Mouse (Mus musculus) brown adipose tissue, adult 24 weeks (tissue): ENCODE measurements at regions not wholly inside any gene's neighbourhood (a gene's known extent, or its start where the extent isn't known, plus 50 kb on each side); places are given as distances from the start of the nearest gene placed in this dataset.
A peak's percentile ranks its signal among the peaks of the same experiment; 100 is the strongest.

Experiments used
- H3K27ac ChIP-seq: fragments of 200-500 bp; replicated peaks from 2 replicates; pipeline ENCODE4 v1.5.1; 2012; ENCODE audit warnings: low read depth, mild to moderate bottlenecking, low read length
- H3K4me1 ChIP-seq: fragments of 200-500 bp; 2 replicates; pipeline ENCODE4 v1.6.1; 2012; ENCODE audit warnings: low read length, mixed read lengths; ENCODE audit not compliant: control insufficient read depth, insufficient read depth, insufficient read length
- H3K4me3 ChIP-seq: fragments of 200-500 bp; 2 replicates; pipeline ENCODE4 v1.5.1; 2012; ENCODE audit warnings: low read depth, mild to moderate bottlenecking, low read length, moderate library complexity; ENCODE audit not compliant: insufficient read depth

DNA sequence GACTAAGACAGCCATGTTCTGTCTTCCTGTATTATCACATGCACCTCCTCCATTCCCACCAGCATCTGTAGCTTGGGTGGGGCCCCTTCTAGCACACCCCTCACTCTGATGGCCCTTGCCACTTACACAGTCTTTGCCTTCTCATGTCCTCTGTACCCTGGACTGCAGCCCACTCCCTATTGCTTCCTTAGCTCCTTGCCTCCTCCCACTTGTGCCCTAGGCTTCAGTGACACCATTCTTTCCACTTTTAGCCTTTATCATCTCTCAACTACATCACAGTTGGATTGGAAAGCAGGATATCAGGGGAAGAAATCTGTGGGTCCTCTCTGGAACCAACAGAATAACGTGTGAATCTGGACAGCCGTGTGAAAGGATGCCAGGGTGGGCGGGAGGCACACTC lies 100.4 kb upstream of the Cops8 start:
- Histone ChIP-seq H3K4me1 (no peaks in the 10 kb centered on the region), H3K27ac (no peak overlapping the region), H3K4me3 (no peak overlapping the region)

DNA sequence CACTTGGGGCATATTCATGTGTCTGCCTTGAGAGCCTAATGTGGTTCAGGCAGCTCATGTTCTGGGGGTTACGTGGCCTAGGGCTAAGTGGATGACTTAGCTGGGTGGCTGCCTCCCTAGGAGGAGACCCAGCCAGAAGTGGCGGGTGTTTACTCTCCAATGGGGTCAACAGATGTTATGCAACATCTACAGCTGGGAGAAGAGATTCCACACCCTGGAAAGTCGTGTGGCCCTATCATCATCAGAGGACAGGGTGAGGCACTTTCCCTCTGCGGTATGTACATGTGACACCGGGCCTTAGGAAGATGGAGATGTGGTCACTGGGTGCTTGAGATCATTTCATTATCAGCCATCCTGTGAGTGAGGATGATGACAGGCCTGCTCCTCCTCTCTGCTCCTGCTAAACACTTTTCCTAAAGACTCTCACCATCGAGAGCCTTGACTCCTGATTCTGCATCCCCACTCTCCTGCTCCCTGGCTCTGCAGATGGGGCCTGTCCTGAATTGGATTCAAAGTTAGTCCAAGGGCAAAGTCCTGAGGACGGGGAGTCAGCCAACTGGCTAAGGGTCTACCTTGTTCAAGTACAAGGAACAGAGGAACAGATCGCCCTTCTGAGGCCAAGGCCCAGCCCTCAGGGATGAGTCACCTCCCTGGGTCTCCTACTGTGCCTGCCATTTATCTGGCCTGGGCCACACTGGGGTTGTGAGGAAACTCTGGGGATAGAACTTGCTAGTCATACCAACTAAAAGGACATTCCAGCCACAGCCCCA lies 99.8 kb upstream of the Cops8 start:
- H3K4me3 ChIP-seq: no peak overlapping the region
- peak overlapping the region; percentile 14; the same call in 1 of the 2 replicates for H3K27ac ChIP-seq
- H3K4me1 ChIP-seq: no peaks in the 10 kb centered on the region

DNA sequence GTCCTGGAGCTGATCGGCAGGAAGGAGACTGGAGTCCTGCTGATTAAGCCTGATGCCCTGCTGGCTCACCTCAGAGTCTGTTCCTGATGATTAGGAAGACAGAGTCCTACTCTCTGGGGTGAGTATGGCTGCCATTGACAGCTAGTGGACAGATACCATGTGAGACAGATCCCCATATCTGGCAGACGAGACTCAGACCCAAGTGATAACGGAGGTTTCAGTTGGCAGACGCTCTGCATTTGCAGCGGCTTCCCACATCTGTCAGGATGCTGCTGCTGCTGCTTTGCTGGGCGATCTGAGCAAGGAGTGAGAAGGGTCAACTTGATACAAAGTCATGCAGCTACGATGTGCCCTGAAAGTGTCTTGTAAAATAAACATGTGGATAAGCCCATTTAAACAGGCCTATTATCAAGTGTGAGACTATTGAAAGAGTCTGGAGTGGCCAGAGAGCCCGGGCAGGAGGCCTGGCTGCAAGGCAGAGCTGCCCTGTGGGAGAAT lies 98.1 kb upstream of the Cops8 start:
- Histone ChIP-seq H3K4me3 (no peak overlapping the region), H3K4me1 (no peaks in the 10 kb centered on the region), H3K27ac (no peak overlapping the region)

DNA sequence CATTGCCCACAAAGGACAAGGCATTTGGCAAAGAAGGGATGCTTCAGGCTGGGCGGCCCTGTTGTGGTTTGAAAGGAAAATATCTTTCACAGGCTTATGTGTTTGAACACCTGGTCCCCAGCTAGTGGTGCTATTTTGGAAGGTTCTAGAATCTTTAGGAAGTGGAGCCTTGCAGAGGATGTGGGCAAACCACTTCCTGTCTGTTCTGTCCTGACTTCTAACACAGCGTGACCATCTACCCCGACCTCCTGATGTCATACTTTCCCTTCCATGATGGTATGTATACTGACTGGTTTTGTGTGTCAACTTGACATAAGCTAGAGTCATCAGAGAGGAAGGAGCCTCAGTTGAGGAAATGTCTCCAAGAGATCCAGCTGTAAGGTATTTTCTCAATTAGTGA lies 97.2 kb upstream of the Cops8 start:
- Histone ChIP-seq H3K4me1 (no peaks in the 10 kb centered on the region), H3K27ac (no peak overlapping the region), H3K4me3 (no peak overlapping the region)

DNA sequence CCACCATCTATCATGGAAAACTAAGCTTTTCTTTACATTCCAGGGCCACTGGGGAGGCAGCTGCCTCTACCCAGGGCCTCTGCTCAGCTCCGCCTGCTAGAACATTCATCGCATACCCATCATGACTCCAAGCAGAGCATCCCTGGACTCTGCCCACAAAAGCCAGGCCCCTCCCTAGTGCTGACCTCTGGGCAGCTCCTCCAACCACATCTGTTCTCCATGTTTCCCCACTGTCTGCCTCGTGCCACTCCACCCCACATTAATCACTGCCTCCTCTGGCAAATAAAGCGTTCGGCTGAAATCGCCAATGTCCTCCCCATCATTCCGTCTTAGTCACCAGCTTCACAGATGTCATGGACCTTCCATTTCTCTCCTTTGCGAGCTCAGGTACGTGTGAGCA lies 96.2 kb upstream of the Cops8 start:
- H3K4me1 ChIP-seq: no peaks in the 10 kb centered on the region
- H3K4me3 ChIP-seq: no peak overlapping the region
- no peak overlapping the region for H3K27ac ChIP-seq

DNA sequence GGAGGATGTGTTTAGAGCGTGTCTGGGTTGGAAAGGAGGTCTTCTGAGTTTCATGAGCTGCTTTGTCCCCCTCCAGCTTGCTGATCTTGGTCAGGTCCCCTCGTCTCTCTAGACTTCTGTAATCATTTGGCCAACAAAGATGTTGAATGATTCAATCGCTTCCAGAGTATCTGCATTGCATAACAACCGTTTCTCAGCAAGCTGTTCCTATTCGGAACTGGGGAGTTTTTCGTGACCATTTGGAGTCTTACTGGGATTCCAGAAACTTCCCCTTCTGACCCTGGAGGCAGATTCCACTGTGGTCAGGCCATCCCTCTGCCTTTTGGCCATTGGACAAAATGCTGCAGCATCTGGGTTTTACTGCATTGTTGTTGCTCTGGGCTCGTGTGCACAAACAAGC lies 93.4 kb upstream of the Cops8 start:
- no peaks in the 10 kb centered on the region for H3K4me1 ChIP-seq
- no peak overlapping the region for H3K4me3 ChIP-seq
- 0 out of 2 replicates have a peak overlapping the region, but pooled peaks have one; percentile 19 for H3K27ac ChIP-seq

DNA sequence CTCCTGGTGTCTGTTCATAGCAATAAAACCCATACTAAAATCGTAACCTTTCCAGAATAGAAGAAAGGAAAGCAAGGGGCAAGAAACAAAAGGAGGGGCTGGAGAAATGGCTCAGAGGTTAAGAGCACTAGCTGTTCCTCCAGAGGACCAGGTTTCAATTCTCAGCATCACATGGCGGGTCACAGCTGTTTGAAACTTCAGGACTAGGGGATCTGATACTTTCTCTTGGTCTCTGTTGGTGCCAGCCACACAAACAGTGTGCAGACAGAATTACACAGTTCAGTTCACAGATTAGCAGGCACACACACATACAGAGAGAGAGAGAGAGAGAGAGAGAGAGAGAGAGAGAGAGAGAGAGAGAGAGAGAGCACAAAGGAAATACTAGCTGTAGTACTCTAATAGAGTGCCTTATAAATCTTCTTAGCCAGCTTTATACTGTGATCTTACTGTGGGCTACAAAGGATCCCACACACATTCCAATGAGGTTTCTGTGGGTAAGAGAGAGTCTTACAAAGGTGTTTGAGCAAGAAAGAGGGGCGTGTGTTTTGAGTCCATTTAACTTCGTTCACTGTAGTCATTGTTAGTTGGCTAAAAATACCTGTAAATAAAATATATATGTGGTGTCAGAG lies 89.2 kb upstream of the Cops8 start:
- Histone ChIP-seq H3K27ac (no peak overlapping the region), H3K4me1 (no peaks in the 10 kb centered on the region), H3K4me3 (no peak overlapping the region)

DNA sequence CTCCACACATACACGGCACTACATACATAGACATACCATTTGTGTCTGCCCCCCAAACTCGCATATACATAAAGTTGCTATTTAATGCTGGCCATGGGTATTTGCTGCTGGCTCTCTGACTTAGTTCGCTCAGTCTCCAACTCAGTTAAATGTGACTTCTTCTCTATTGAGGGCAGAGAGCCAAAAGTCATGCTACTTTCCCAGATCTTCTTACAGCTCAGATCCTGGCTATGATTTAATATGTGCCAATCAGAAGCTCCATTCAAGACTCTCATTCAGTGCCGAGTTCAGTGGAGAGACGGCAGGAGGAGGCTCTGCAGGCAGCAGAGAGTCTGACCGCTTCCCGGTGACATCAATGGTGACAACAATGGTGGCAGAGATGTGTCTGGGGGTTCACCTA lies 88.6 kb upstream of the Cops8 start:
- Histone ChIP-seq H3K4me1 (no peaks in the 10 kb centered on the region), H3K4me3 (no peak overlapping the region), H3K27ac (no peak overlapping the region)

DNA sequence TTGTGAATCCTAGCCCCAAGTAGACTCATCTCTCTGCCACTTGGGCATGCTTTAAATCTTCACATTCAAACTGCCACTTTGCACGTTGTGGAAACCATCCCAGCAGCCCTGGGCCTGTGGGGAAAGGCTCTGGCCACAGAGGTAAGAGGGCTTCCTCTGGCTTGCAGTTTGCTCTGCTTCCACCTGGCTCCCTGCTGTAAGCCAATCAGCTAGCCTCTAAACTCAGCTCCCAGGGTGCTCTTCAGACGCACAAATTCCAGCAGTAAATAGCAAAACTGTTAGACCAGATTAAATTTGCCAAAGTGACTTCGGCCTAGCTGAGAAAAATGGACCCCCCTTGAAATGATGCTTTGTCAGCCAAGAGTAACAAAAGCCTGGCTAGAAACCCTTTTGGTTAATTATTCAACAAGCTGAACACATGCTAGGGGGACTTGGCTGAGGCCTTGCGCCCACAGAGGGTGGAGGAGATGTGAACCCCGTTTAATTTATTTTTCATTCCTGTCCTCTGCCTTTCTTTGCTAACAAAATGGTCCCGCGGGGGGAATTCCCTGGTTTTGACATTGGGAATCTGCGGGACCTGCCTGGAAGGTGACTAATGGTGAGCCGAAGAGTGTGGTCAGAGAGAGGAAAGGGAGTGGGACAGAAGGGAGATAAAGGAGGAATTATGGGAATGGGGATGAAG lies 84.1 kb upstream of the Cops8 start:
- Histone ChIP-seq H3K27ac (no peak overlapping the region), H3K4me3 (no peak overlapping the region), H3K4me1 (no peaks in the 10 kb centered on the region)

DNA sequence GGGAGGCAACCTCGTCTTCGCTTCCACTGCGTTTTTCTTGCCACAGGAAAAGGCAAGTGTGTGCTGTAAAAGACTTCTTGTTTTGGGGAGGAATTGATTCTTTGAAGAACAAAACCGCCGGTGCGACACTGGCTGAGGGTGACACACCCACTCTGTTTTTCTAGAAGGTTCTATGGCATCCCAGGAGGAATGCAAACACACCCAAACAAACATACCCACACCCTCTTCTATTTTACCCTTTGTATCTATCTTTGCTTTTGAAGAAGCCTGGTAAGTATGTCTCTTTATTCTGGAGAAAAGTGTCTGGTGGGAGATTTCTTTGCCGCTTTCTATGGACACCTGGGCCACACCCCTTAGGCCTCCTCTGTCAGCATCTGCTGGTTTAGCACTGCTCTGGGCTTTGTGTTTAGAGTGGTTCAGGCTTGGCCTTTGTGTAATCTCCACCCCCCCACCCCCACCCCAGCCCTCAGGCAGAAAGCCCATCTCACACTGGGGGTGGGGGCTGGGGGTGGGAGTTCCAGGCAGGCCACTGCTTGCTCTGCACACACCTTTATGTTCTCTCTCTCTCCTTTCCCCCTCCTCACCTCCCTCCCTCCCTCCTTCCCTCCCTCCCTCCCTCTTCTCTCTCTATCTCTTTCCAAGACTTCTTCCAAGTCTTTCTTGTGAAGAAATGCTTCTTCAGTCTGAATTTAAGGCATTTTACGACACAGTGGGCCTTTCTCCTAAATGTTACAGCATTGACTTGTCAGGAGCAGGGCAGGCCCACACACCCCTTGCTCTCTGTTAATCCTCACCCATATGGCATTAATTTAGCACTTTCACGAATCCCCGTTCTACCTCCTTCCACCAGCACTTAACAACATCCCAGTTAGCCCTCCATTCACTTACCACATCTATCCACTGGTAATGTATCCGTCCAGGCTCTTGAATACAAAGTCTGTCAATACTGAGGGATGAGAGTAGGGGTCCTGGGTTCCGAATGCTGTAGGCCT lies 83.2 kb upstream of the Cops8 start:
- Histone ChIP-seq H3K27ac (no peak overlapping the region), H3K4me1 (no peaks in the 10 kb centered on the region), H3K4me3 (no peak overlapping the region)

DNA sequence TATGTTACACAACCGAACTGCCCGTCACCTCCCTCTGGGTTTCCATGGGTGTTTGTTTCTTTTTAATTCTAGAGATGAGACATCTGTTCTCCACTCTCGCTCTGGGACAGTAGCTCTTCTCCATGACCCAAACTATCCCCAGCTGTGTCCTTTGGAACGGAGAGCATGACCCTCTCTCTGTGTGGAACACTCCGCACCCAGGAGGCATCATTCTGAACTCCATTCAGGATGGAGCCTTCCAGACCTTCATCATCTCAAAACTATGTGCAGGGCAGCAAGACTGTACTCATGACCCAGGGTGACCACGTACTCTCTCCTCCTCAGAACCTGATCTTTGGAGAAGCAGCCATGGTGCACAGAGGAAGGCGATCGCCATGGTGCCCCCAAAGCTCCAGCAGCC lies 80.5 kb upstream of the Cops8 start:
- no peak overlapping the region for H3K27ac ChIP-seq

DNA sequence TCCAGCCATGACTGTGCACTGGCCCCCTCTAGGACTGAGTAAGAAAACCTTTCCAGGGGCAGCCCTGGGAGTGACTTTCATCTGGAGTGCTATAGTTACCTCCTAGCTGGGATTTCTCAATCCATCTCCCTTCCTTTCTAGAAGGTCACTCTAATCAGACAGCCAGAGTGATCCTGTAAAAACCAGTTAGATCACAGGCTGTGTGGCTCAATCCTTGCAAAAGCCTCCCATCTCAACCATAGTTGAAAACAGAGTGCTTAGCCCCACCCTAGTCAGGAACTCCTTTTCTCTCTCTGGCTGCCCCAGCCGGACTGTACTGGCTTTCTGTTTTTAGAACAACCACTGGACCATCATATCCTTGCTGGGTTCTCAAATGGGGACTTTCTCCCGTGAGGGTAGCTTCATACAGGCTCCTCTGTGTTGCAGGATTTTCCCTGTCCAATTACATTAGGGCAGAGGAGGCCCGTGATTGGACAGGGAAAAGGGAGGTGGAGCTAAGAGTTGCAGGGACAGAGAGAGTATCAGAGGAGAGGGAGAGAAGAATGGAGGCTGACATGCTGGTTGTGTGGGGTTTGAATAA lies 78.0 kb upstream of the Cops8 start:
- H3K4me3 ChIP-seq: no peak overlapping the region
- no peak overlapping the region; the same call in 1 of the 2 replicates for H3K27ac ChIP-seq
- H3K4me1 ChIP-seq: no peaks in the 10 kb centered on the region

More for the DNA sequence above, 80.5 kb upstream of the Cops8 start:
- no peak overlapping the region for H3K4me3 ChIP-seq
- H3K4me1 ChIP-seq: no peaks in the 10 kb centered on the region

DNA sequence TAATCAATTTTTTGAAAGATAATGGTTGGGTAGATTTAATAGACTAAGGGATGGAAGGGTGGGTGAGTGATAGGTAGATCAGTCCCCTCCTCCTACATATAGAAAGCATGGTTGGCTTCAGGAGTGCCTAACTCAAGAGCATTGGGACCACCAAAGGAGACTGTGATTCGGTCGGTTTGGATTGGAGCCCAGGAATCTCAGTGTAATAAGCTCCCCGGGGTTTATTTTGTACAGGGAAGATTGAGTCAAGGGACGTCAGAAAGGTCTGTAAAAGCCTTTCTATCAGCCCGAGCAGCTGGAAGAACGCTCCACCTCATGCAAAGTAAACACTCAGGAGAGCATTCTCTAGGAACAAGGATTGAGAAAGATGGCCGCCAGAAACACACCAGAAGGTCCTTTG lies 76.5 kb upstream of the Cops8 start:
- H3K27ac ChIP-seq: no peak overlapping the region
- no peaks in the 10 kb centered on the region for H3K4me1 ChIP-seq
- H3K4me3 ChIP-seq: no peak overlapping the region

DNA sequence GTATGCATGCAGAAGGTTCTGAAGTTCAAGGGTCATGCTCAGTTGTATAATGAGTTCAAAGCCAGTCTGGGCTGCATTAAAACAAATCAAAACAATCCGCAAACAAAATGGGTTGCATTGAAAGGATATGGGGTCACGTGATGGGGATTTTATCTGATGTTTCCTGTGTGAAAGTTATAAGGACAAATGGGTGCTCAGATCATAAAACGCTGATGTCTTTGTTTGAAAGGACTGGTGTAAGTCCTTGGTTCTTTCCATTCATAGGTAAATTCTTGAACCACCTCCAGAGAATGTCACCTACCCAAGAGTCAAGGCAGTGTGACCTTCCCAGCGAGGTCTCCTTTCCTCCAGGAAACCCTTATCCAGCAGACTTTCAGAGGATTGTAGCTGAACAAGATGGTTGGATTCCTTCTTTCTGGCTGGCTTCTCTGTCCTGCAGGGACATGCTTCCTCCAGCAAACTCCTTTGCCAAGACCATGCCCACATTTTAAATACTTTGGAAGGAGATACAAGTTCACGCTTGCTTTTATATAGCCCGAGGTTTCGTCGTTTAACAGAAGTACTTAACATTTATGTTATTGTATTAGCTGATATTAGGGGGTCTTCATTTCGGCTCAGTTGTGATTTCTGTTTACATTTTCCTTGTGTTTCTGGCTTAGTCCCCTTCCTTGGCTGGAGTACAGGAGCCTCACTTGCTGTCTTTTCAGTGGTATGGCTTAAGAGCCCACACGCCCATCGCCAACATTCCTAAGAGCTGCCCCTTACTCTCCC lies 74.6 kb upstream of the Cops8 start:
- Histone ChIP-seq H3K4me1 (no peaks in the 10 kb centered on the region), H3K27ac (no peak overlapping the region), H3K4me3 (no peak overlapping the region)
